Mouse (Mus musculus): ENCODE data around the gene Bmp5. TPM values are rescaled to one million over a fixed set of nuclear protein-coding genes. Genes with fewer than 3 reads are reported as not detected.

Gene Bmp5
- total RNA-seq, 2 experiments from 2014 or later = 0.65 to 1.2 TPM

Small RNA genes lying within 50 kb of the gene (microRNA-seq; reads per million reads assigned to microRNA genes)
- 0 reads per million in 2 experiments for gene Gm44355

Other genes with a start within 250 kb of the Bmp5 start
- gene Tmod3, start 215.7 kb upstream of the Bmp5 start, total RNA-seq (2021) = 10 to 100 TPM; 51.0 to 64.7 TPM
- gene Tmod2, start 164.0 kb upstream of the Bmp5 start, total RNA-seq (2021) = 1 to 10 TPM; 3.1 to 4.3 TPM
- gene Lysmd2, start 149.6 kb upstream of the Bmp5 start, total RNA-seq (2021) = 10 to 100 TPM in 1 of 2 experiments, 1 to 10 TPM in 1; 9.9 to 11.9 TPM
- gene Scg3, start 91.3 kb upstream of the Bmp5 start, total RNA-seq (2021) = under 1 TPM; 0.17 to 0.33 TPM
- under 1 TPM in 1 of 2 experiments, not detected in 1; 0.15 TPM for gene Hmgcll1, start 239.5 kb downstream of the Bmp5 start, total RNA-seq (2021)